Mouse (Mus musculus): ENCODE data around the gene Elob.

Elob gene

DNA sequence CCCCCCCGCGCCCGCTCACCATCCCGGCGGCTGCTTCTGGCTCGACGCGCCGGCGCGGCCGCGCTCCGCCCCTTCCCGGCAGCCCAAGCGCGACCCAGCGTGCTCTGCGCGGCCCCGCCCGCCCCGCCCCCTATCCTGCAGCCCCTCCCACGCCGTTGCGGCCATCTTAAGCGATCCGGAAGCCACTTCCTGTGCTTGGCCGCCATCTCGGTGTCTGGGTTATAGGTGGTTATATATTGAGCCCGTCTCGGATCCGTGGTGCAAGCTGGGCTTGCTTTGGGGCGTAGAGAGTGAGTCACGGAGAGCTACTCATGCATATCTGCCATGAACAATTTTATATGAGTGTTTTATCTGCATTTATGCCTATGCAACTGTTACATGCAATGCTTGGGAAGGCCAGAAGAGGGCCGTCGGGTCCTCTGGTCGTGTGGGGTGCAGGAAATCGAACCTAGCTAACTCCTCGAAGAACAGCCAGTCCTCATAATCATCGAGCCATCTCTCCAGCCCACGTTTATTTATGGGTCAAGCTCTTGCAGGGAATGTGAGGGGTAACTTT is at the start of gene Elob:
Gene Elob (minus strand): TSS at position 73 of the 556 bp plus-strand sequence.
- peak; percentile 89 to 90 for DNase-seq

DNA sequence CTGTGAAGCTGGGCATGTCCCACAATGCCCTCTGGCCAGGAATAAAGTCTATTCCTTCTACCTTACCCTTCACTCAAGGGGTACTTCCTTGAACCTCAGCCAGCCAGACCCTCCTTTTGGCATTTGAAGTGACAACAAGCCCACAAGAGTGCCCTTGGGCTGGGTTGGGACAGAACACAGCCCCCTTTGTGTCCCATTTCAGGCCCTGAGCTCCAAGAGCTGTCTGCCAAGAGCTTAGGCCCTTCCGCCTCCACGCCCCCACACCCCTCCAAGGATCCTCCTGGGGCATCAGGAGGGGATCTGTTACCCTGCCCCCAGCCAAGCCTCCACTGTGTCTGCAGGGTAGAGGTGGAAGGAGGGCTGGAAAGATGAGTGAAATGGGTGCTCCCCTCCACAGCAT is 48.2 kb upstream of the Elob start:
- no peak for DNase-seq

DNA sequence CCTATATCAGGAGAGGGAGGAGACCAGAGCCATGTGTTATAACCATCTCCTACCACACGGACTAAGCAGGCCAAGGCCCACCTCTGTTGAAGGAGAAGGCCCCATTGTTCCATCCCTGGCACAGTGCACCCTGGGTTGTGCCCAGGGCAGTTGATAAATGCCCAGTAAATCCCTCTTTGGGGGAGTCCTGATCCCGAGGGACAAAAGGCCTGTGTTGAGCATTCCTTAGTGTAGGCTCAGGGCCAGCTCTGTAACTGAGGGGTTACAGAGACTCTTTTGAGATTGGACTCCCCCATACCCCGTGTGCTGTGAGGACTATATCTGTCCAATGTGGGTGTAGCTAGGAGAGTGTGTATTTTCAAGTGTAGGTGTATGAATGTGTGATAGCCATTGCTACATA is 47.8 kb upstream of the Elob start:
- DNase-seq: no peak

DNA sequence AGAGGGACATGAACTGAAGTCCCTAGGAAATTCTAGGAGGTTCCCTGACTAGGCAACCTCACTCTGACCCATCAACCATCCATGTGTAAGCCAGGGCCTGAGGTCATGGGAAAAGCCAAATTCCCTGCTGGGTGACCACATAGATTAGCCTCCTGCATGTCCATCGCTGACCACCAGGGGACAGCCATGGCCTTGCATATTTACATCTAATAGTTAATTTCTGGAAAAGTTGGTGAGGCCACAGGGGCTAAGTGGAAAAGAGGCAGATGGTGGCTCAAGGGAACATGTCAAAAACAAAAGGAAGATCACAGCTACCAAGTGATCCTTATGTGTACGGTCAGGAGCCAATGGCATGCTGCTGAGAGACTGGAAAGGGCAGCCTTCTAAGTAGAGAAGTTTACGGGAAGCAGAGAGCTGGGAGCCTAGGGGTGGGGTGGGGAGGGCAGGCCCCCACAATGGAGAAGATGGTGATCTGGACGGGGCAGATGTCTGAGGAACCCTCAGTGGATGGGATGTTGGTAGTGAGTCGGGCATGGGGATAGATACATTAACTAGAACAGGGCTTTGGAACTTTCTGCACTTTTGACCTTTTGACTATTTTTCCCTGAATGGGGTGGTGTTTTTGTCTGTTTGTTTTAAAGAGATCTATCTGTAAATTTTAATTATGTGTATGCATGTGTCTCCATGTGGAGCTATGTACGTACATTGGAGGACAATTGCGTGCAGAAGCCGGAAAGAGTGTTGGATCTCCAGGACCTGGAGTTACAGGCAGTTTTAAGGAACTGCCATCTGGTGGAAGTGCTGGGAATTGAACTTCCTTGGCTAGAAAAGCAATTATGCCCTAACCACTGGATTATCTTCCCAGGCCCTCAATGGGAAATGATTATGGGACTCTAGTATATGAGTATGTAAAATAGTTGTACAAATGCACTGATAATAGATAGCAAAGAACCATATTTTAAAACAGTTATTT is 45.2 kb upstream of the Elob start:
- DNase-seq: peak; percentile 59 to 79

DNA sequence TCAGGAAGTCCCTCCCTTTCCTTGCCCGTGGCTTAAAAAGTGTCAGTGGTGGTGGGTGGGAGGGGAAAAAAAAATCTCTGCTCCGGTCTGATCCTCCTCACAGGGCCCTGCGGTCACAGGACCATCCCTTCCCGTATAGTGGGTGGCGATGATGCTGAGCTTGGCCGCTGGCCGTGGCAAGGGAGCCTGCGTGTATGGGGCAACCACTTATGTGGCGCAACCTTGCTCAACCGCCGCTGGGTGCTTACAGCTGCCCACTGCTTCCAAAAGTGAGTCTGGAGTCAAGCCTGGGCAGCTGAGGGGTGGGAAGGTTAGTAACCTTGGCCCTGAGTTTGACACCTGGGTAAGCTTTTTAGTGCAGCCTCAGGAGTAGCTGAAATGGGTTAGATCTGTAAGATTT is 39.6 kb upstream of the Elob start:
- DNase-seq: no peak

DNA sequence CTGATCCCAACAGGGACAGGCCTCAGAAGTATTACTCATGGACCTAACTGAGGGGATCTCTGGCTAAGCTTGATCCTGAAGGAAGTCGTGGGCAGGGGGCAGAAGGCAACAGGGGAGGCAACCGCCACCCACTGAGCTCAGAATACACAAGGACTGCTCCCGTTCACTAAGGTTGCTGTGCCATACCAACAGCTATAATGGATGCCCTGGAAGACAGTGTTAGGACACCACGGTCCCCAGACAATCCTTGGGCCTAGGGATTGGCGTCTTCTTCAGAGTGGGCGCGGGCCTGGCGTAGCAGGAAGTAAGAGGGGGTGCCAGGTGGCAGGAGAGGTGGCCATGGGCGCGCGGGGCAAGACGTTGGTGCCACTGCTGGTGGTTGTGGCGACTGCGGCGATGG is 38.8 kb upstream of the Elob start, which contains the start of gene Prss21:
Gene Prss21 (plus strand): TSS at position 301 of the 400 bp plus-strand sequence.
- no peak for DNase-seq

DNA sequence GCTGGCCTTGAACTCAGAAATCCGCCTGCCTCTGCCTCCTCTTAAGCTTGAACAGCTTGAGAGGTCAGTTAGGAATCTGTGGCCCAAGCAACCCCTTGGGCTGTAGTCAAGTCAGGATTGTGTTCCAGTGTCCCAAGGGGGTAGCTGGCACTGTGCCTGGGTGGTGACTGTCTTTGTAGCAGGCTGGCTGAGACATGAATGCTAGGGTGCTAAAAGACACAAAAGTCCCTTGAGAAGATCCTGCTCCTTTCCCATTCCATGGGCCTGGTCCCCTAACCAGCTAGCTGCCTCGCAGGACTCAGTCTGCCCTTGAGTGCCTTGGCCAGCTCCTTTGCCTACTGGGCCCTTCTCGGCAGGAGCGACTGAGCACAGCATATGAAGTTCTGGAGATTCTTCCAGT is 34.0 kb upstream of the Elob start:
- peak in 1 of 2 experiments; percentile 17 for DNase-seq

DNA sequence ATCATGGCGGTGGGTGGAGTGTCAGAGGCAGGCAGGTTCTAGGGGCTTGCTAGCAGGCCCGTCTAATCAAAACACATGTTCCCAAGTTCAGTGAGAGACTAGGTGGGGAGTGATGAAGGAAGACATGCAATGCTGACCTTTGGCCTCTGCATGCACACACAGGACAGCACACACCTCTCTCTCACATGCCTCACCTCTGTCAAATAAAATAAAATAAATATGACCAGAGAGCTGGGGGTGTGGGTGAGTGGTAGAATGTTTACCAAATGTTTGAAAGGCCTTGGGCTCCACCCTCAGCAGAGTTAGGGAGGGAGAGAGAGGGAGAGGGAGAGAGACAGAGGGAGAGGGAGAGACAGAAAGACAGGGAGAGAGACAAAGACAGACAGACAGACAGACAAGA is 29.0 kb upstream of the Elob start:
- DNase-seq: no peak

DNA sequence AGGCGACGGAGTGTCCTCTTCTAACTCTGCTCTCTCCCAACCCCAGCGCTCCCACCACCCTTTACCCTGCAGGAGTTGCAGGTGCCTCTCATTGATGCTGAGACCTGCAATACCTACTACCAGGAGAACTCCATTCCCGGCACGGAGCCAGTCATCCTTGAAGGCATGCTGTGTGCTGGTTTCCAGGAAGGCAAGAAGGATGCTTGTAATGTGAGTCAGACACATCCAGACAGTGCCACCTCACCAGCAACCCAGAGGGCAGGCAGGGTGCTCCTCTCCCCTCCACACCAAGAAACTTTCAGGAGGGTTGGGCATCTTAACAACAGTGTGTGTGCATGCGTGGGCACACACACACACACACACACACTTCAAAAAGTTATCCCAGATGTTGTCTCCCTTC is 28.3 kb upstream of the Elob start:
- DNase-seq: no peak

DNA sequence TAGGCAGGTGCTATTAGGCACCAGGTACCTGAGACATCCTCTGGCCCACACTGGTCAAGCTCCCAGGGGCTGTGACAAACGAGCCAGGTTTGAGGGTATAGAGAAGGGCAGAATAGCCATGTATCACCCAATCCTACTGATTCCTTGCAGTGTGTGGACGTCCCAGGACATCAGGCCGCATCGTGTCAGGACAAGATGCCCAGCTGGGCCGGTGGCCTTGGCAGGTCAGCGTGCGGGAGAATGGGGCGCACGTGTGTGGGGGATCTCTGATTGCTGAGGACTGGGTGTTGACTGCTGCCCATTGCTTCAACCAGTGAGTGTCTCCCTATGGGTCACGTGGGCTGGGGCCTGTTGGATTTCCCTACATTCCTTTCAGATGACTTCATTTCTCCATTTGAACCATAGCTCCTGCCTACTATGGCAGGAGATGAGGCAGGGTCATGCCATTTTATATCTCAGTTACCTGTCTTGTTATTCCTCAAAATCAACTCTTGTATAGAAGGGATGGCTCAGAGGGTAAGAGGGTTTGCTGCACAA is 25.4 kb upstream of the Elob start:
- DNase-seq: no peak

DNA sequence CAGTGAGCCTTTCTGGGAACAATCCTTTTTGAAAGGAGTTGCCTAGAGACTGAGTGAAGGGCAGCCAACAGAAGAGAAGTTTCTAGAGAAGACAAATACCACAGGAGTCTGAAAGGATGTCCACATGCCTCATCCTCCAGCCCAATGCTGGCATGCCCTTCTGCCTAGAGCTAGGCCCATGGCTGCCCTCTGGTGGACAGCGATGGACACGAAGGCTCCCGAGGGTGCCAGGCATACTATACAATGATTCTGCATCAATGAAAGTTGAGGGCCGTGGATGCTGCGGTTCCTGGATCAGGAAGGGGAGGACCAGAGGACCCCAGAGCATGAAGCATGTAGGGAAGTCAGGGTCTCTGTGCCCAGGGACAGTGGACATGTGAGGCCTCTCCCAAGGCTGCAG is 24.4 kb upstream of the Elob start:
- DNase-seq: peak; percentile 59 to 85

DNA sequence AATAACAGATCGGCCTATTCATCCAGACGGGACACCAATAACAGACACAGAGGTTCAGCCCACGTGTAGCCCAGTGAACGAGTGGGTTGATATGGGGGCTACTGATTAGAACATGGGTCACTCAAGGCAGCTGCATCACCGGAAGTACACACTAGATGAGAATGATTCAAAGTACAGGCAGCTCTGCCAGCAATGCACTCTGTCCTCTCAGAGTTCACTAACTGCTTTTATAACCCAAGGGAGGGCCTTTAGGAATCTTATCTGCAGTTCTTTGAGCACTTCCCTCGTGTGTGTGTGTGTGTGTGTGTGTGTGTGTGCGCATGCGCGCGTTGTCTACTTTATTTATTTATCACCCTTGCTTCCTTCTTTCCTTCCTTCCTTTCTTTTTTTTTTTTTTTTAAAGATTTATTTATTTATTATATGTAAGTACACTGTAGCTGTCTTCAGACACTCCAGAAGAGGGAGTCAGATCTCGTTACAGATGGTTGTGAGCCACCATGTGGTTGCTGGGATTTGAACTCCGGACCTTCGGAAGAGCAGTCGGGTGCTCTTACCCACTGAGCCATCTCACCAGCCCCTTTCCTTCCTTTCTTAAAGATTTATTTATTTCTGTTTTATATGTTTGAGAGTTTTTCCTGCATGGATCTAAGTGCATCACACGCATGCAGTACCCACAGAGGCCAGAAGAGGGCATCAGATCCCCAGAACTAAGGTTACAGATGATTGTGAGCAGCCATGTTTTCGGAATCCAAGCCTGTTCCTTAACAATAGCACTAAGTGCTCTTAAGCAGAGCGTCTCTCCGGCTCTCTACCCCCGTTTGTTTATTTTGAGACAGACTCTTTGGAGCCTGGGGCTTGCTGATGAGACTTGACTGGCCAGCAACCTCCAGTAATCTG is 22.2 kb upstream of the Elob start:
- peak; percentile 49 to 79 for DNase-seq

DNA sequence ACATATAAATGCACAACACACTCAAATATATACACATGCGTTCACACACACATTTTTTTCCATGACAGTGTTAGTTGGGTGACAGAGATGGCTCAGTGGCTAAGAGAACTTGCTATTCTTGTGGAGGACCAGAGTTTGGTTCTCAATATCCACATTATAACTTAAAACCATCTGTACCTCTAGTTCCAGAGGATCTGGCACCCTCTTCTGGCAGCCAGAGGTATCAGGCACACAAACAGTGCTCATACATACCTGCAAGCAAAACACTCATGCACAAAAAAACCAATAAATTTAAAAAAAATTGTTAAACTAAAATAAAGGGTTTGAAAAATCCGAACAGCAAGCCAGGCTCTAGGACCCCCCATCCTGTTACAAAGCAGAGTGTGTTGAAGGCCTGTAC is 21.1 kb upstream of the Elob start:
- no peak for DNase-seq

DNA sequence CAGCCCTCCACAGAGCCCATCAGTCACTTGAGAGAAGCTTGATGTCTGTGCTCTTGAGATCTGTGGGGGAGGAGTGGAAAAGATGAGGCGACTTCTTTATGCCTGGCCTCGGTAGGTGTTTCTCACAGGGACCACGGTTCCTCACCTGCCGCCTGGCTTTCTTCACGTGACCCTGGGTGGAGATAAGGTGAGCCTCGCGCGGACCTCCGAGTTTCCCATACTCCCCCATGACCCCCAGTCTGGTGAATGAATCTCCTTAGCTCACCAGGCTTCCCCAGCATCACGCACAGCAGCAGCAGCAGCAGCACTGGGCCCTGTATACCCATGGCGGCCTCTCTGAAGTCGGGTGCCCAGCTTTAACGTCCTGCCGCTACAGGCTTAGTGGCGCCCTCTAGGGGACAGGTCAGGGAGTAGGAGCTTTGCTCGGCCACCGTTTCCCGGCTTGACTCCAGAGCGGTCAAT is 14.9 kb upstream of the Elob start, which contains the start of the genes Prss32 and Prss41:
Gene Prss32 (plus strand): TSS at position 44 of the 462 bp plus-strand sequence.
Gene Prss41 (minus strand): TSS at position 361 of the 462 bp plus-strand sequence.
- DNase-seq: peak; percentile 44 to 81

DNA sequence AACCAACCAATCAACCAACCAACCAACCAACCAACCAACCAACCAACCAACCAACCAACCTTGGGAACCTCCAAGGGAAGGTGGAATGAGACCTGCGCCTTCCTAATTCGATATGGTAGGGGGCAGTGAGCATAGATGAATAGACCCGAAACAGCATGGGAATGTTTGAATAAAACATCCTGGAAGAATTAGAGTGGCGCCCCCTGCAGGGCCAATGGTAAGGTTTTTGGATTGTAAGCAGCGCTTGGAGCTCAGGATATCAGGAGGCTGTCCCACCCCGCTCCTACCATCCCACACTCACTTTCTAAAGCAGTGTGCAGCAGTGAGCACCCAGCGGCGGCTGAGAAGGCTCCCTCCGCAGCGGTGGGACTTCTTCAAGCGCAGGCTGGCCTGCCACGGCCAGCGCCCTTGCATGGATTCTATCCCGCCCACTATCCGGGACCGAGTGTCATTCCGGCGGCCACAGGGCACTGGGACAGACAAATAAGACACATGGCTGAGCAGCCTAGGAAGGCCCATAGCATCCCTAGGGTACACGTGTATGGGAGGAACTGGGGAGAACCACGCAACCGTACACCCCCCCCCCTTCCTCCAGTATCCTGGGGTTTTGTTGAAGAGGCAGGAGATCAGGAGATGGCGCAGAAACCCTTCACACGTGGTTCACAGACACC is 14.3 kb upstream of the Elob start:
- DNase-seq: peak in 1 of 2 experiments; percentile 48

DNA sequence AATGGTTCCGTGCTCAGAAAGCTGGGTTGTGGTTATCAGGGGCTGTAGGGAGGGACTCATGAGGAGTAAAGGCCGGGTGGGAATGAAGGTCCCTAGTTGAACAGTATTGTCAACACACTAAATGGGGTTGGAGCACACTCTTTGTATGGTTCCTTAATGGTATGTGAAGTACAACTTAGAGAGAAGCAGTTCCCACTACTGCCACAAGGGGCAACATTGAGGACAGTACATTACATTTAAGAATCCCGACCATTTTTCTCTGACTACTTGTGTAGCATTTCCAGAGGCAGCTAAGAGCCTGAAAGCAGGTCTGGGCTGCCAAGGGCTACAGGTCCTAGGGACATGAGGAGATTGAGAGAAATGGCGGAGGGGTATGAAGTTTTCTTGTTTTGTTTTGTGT is 12.2 kb upstream of the Elob start:
- DNase-seq: peak; percentile 66 to 86

DNA sequence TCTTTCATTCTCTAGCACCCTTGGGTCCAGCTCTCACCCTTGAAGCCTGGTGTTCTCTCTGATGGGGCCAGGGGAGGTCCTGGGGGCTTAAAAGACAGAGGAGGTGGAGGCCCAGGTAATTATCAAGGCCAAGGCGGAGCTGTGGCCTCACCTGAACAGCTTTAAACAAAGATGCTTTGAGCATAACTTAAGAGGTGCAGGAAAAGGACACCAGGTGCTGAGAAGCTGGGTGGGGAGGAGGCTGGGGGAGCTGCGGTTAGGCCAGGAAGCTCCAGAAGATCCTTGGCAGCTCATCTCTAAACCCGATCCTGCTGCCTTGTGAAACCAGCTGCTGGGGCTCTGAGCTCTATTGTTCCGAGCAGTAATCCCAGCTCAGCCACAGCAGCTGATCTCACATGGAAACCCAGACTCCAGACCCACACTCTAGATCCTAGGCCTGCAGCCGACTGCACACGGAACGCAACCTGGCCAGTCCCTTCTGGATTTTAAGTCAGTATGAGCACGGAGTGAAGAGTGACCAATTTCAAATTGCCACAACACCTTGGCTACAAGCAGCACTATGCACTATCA is 7.2 kb upstream of the Elob start, which contains the start of gene Prss33:
Gene Prss33 (minus strand): TSS at position 51 of the 570 bp plus-strand sequence.
- DNase-seq: no peak

DNA sequence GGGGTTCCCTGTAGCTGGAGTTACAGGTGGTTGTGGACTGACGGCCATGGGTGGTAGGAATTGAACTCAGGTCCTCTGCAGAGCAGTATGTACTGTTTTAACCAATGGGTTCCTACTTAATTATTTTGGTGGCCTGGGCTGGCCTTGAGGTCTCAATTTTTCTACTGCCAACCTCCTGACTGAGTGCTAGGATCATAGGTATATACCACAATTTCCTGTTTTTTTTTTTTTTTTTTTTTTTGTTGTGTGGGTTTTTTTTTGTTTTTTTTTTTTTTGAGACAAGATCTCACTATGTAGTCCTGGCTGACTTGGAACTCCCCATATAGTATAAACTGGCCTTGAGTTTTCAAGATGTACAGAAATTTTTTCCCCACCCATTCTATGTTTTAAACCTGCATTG is 2.3 kb upstream of the Elob start:
- no peak for DNase-seq

DNA sequence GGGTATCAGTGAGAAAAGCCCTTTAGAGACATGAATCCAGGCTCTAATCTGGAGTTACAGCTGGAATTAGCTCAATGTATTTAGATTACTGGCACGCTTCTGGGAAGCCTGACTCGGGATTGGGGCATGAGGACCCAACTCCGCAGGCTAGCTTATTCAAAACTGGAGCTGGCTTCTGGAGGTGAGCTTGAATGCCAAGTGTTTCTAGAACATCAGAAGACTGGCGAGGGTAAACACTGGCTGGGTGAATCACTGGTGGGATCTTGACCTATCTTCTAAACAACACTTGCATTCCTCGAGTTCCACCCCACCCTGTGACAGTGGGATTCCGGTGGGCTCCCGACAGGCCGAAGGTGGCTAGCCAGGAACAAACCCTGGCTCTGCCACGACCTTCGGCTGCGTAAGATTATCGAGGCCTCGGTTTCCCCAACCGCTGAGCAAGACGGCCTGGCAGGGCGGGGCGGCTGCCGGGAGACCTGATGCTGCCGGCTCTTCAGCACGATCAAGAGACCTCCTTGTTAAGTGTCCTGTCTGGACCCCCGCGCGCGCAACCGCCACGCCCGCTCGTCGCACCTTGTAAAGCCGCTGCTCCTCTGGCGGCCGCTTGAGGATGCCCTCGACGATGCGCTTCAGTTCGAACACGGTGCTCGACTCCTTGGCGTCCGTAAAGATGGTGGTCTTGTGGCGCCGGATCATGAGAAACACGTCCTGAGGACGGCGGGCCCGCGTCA is 500 bp downstream of the Elob start:
- peak; percentile 29 to 63 for DNase-seq

DNA sequence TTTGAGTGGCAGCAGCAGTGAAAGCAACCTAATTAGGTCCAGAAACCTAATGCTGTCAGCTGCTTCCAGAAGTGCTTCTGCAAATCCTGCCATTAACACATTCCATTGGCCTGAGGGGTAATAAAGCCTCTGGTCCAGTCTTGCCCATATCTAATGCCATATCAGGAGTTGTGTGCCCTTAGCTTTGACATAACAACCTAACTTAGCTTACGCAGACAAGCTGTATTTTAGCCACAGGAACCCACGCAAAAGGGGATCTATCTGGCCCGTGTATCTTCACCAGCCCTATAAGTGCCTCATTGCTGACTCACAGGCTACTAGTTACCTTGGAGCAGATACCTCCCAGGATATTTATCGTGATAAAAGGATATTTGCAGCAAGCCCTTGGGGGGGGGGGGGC is 3.3 kb downstream of the Elob start:
- no peak for DNase-seq

DNA sequence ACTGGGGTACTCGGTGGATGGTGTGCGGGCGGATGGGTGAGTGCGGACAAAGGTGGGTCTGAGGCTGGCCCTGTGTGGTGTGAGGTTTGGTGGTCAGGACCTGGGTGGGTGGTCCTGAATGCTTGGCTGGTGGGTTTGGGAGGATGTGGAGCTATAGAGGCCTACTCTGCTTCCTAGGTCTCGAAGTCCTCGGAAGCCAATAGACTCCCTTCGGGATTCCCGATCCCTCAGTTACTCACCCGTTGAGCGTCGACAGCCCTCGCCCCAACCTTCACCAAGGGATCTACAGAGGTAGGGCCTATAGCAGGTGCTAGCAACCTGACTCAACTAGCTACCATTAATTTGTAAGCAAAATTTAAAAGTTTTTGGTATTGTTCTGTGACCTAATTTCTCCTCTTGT is 5.3 kb downstream of the Elob start:
- no peak for DNase-seq

All from kidney, postnatal 36 days (tissue).